Mouse (Mus musculus) ES-Bruce4 (cell line): ENCODE measurements around the gene Rbm14. TPM values are rescaled to one million over a fixed set of nuclear protein-coding genes. Genes with fewer than 3 reads are reported as not detected.
"Not testable (repeated sequence)": the region's sequence is repeated elsewhere in the genome, so short reads cannot be mapped to it uniquely, and the experiment has no call there.

Experiments
- H3K27ac ChIP-seq: 2 replicates; pipeline ENCODE4 v1.5.1; 2012; ENCODE audit warnings: low read length, inconsistent platforms; ENCODE audit not compliant: insufficient read depth
- H3K27me3 ChIP-seq: 2 replicates; pipeline ENCODE4 v1.6.1; 2012; ENCODE audit warnings: mild to moderate bottlenecking, low read length, inconsistent platforms; ENCODE audit not compliant: control insufficient read depth, poor library complexity, insufficient read depth, severe bottlenecking
- H3K36me3 ChIP-seq: 2 replicates; pipeline ENCODE4 v1.6.1; 2012; ENCODE audit warnings: inconsistent platforms, mild to moderate bottlenecking, low read length, moderate library complexity; ENCODE audit not compliant: control insufficient read depth, poor library complexity, insufficient read depth, severe bottlenecking
- H3K4me1 ChIP-seq: one replicate; pipeline ENCODE4 v1.8.1; 2011; ENCODE audit warnings: low read length; ENCODE audit not compliant: control insufficient read depth, insufficient read depth
- H3K4me3 ChIP-seq: 2 replicates; pipeline ENCODE4 v1.5.1; 2011; ENCODE audit warnings: low read depth, mild to moderate bottlenecking, low read length
- H3K9ac ChIP-seq: 2 replicates; pipeline ENCODE4 v1.6.1; 2012; ENCODE audit warnings: low read depth, mild to moderate bottlenecking, inconsistent platforms; ENCODE audit not compliant: poor library complexity, severe bottlenecking
- H3K9me3 ChIP-seq: replicated peaks from 2 replicates; pipeline ENCODE4 v1.6.1; 2012; ENCODE audit warnings: mild to moderate bottlenecking, low read length, inconsistent platforms; ENCODE audit not compliant: control insufficient read depth, poor library complexity, insufficient read depth, severe bottlenecking
- CTCF ChIP-seq: IDR thresholded peaks from one replicate; pipeline ENCODE4 v1.8.1; 2011; ENCODE audit warnings: low read depth, low read length
- EP300 ChIP-seq: IDR thresholded peaks from 2 replicates; pipeline ENCODE4 v1.6.1; 2011; ENCODE audit warnings: low read depth, low read length; ENCODE audit not compliant: insufficient read depth
- POLR2A ChIP-seq: IDR thresholded peaks from one replicate; pipeline ENCODE4 v1.8.1; 2011; ENCODE audit warnings: low read length; ENCODE audit not compliant: insufficient read depth
- polyA plus RNA-seq: library from polyadenylated mRNA; stranded (reverse); fragments of >200 nt; gene quantifications from 2 replicates; pipeline ENCODE4 v1.2.4, GENCODE M21; 2011; ENCODE audit warnings: low read depth; ENCODE audit not compliant: missing spikeins, insufficient read depth, insufficient read length

The Rbm14 gene
- polyA plus RNA-seq, 1 experiment: 79.2 TPM

DNA sequence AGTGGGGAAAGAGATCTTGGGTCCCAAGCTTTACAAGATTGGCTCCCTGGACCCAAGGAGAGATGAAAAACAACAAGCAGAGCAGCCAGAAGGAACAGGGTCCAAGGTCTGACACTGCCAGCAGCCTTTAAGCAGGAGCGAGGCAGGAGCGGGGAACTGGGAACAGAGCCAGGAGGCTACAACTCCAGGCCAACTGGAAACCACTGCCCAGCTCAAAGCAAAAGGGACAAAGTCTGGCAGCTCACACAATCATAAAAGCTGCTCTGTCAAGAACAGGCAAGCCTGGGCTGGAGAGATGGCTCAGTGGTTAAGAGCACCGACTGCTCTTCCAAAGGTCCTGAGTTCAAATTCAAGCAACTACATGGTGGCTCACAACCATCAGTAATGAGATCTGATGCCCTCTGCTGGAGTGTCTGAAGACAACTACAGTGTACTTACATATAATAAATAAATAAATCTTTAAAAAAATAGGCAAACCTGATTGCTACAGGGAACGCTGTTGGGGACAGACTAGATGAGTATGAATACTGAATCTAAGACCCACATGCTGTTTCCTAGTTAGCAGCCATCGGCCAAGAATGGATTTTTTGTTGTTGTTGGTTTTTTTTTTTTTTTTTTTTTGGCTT is 9.4 kb upstream of the Rbm14 start:
- Histone ChIP-seq H3K9ac (no peak overlapping the region), H3K27ac (no peak overlapping the region), H3K27me3 (no peaks in the 10 kb centered on the region), H3K4me1 (peaks cover 2% of the 10 kb centered on the region), H3K9me3 (no peaks in the 10 kb centered on the region), H3K4me3 (no peak overlapping the region), H3K36me3 (no peaks in the 10 kb centered on the region; the same call in 1 of the 2 replicates)
- TF ChIP-seq POLR2A (no peak), EP300 (no peak), CTCF (no peak)

DNA sequence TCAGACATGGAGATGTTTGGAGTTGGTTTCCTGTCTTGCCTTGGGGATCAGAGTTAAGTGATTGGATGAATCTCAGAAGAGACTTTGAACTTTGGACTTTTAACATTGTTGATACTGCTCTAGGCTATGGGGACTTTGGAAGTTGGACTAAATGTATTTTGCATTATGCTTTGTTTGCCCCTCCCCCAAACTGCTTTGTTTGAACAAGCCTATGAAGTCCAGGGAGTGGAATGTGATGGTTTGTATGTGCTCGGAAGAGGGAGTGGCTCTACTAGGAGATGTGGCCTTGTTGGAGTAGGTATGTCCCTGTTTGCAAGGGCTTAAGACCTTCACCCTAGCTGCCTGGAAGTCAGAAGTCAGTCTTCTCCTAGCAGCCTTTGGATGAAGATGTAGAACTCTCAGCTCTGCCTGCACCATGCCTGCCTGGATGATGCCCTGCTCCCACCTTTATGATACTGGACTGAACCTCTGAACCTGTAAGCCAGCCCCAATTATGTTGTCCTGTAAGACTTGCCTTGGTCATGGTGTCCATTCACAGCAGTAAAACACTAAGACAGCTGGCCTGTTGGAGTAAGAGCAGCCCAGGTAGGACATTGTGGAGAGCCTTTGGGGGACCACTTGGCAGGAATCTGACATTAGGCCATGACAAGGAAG is 5.9 kb upstream of the Rbm14 start:
- H3K4me3 ChIP-seq: no peak overlapping the region
- no peaks in the 10 kb centered on the region for H3K9me3 ChIP-seq

GRCm38 (mm10) chr19:4813015-4813414 is 1.6 kb upstream of the Rbm14 start:
- Histone ChIP-seq H3K36me3 (no peaks in the 10 kb centered on the region), H3K4me1 (peaks cover 2% of the 10 kb centered on the region), H3K9ac (no peak overlapping the region), H3K4me3 (no peak overlapping the region), H3K27me3 (no peaks in the 10 kb centered on the region), H3K9me3 (no peaks in the 10 kb centered on the region), H3K27ac (no peak overlapping the region)
- TF ChIP-seq EP300 (no peak), POLR2A (no peak), CTCF (peak; percentile 70)

More for the DNA sequence above, 5.9 kb upstream of the Rbm14 start:
- no peaks in the 10 kb centered on the region for H3K27me3 ChIP-seq
- no peaks in the 10 kb centered on the region for H3K36me3 ChIP-seq
- peaks cover 2% of the 10 kb centered on the region for H3K4me1 ChIP-seq
- no peak overlapping the region for H3K27ac ChIP-seq
- no peak for TF ChIP-seq CTCF
- TF ChIP-seq EP300: no peak
- TF ChIP-seq POLR2A: no peak
- no peak overlapping the region for H3K9ac ChIP-seq

GRCm38 (mm10) chr19:4812334-4812949 is 1.0 kb upstream of the Rbm14 start:
- peak overlapping the region; percentile 85 for H3K27ac ChIP-seq

GRCm38 (mm10) chr19:4811909-4812242 is 442 bp upstream of the Rbm14 start:
- Histone ChIP-seq H3K27ac (peak overlapping the region; percentile 85), H3K27me3 (no peaks in the 10 kb centered on the region), H3K9me3 (no peaks in the 10 kb centered on the region), H3K9ac (peak overlapping the region; percentile 84), H3K4me1 (no peaks in the 10 kb centered on the region), H3K36me3 (no peaks in the 10 kb centered on the region), H3K4me3 (peak overlapping the region; percentile 89)
- TF ChIP-seq EP300: no peak
- TF ChIP-seq CTCF: no peak
- no peak for TF ChIP-seq POLR2A

More at GRCm38 (mm10) chr19:4812334-4812949, 1.0 kb upstream of the Rbm14 start:
- Histone ChIP-seq H3K9ac (peak overlapping the region; percentile 84), H3K4me3 (peak overlapping the region; percentile 89; the same call in 1 of the 2 replicates)
- not testable (repeated sequence) for H3K36me3 ChIP-seq, H3K4me1 ChIP-seq, H3K27me3 ChIP-seq, H3K9me3 ChIP-seq

- no peaks in the 10 kb centered on the region for H3K36me3 ChIP-seq
- H3K27me3 ChIP-seq: no peaks in the 10 kb centered on the region
- no peaks in the 10 kb centered on the region for H3K9me3 ChIP-seq
- peak overlapping the region; percentile 95 for H3K27ac ChIP-seq
- peak overlapping the region; percentile 79 for H3K4me3 ChIP-seq
- no peak for TF ChIP-seq POLR2A
- TF ChIP-seq CTCF: no peak
- H3K9ac ChIP-seq: peak overlapping the region; percentile 64
- no peaks in the 10 kb centered on the region for H3K4me1 ChIP-seq
These were observed 730 bp downstream of the Rbm14 start for GRCm38 (mm10) chr19:4810746-4811062.
